Mouse (Mus musculus): ENCODE data around the gene Atp1b1. TPM values are rescaled to one million over a fixed set of nuclear protein-coding genes. Genes with fewer than 3 reads are reported as not detected.

Atp1b1 gene
- polyA plus RNA-seq, 1 experiment from 2014 or later: 164 TPM

DNA sequence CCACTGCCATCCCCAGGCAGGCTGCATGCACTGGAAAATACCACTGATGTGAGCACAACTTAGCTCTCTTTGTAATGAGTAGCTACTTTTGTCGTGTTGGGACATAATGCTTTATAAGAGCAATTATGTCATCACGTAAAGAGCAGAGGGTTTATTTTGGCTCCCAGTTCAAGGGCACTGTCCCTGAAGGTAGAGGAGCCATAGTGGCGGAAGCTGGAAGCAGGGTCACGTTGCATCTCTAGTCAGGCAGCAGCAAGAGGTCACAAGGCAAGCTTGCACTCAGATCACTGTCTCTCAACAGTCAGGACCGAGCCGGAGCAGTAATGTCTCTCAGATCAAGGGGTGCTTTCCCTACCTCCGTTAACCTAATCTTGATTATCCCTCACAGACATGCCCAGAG lies 30.4 kb downstream of the Atp1b1 start:
- Histone ChIP-seq H3K27ac (replicated peaks) (no peak overlapping the region), H3K4me3 (no peak overlapping the region), H3K36me3 (no peaks in the 10 kb centered on the region), H3K9ac (no peak overlapping the region), H3K27me3 (no peaks in the 10 kb centered on the region), H3K4me2 (no peak overlapping the region), H3K4me1 (replicated peaks) (no peaks in the 10 kb centered on the region), H3K9me3 (no peaks in the 10 kb centered on the region)
- no peak for ATAC-seq (ENCODE audit: low read depth)
- 87% methylated on average over 7 of the region's 7 CpGs for WGBS

DNA sequence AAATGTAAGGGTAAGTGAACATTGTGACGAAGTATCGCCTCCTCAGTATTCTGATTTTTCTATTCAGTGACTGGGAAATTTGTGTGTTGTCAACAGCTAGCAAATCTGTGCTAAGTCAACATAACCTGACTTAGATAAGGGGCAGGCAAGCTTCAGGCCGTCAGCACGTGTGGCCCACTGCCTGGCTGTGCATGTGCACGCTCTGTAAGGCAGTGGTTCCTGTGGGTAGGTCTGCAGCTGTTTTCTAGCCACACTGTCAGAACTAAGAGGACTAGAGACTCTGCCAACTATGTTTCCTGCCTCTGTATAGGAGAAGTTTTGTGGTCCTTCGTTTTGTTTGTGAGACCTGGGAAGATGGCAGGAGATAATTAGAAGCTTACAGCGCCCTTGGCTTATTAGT lies 31.9 kb downstream of the Atp1b1 start:
- H3K9me3 ChIP-seq: no peaks in the 10 kb centered on the region
- no peaks in the 10 kb centered on the region for H3K27me3 ChIP-seq
- no peaks in the 10 kb centered on the region for H3K4me1 ChIP-seq (replicated peaks)
- no peak for ATAC-seq (ENCODE audit: low read depth)
- H3K4me3 ChIP-seq: no peak overlapping the region
- H3K4me2 ChIP-seq: no peak overlapping the region
- WGBS: 88% methylated on average over 7 of the region's 7 CpGs
- H3K9ac ChIP-seq: no peak overlapping the region
- no peaks in the 10 kb centered on the region for H3K36me3 ChIP-seq
- no peak overlapping the region for H3K27ac ChIP-seq (replicated peaks)

- no peaks in the 10 kb centered on the region for H3K9me3 ChIP-seq
- no peaks in the 10 kb centered on the region for H3K4me1 ChIP-seq (replicated peaks)
- 86% methylated on average over 6 of the region's 6 CpGs for WGBS
- H3K9ac ChIP-seq: no peak overlapping the region
- no peaks in the 10 kb centered on the region for H3K36me3 ChIP-seq
- H3K27me3 ChIP-seq: no peaks in the 10 kb centered on the region
- H3K27ac ChIP-seq (replicated peaks): no peak overlapping the region
- no peak overlapping the region for H3K4me3 ChIP-seq
- ATAC-seq (ENCODE audit: low read depth): no peak
- H3K4me2 ChIP-seq: no peak overlapping the region
These were observed 37.4 kb downstream of the Atp1b1 start for GRCm38 (mm10) chr1:164420623-164421354.

DNA sequence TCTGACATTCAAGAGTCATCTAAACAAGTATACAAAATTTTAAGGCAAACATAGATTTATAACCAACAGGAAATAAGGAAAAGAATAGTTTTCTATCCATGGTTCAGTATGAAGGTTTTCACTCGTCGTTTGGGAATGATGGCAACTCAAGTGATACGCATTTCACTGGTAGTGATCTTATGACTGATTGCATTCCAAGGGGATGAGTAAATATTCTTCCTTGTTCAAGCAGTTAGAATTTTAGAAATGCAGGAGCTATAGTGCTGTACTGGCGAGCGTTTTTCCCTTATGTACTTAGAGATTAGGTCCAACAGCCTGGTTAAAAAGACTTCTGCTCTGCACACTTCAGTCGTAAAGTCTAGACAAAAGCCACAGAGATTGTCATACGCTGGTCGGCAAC lies 38.8 kb downstream of the Atp1b1 start:
- H3K4me3 ChIP-seq: no peak overlapping the region
- no peak for ATAC-seq (ENCODE audit: low read depth)
- H3K4me2 ChIP-seq: no peak overlapping the region
- no peaks in the 10 kb centered on the region for H3K4me1 ChIP-seq (replicated peaks)
- H3K36me3 ChIP-seq: no peaks in the 10 kb centered on the region
- no peaks in the 10 kb centered on the region for H3K9me3 ChIP-seq
- H3K27me3 ChIP-seq: no peaks in the 10 kb centered on the region
- 83% methylated on average over 8 of the region's 8 CpGs for WGBS
- no peak overlapping the region for H3K9ac ChIP-seq
- H3K27ac ChIP-seq (replicated peaks): no peak overlapping the region

- Histone ChIP-seq H3K9ac (no peak overlapping the region), H3K4me3 (no peak overlapping the region), H3K27me3 (no peaks in the 10 kb centered on the region), H3K4me2 (no peak overlapping the region), H3K27ac (replicated peaks) (no peak overlapping the region), H3K4me1 (replicated peaks) (no peaks in the 10 kb centered on the region), H3K36me3 (peaks cover 4% of the 10 kb centered on the region; the same call in 1 of the 2 replicates), H3K9me3 (no peaks in the 10 kb centered on the region)
- no peak for ATAC-seq (ENCODE audit: low read depth)
- 88% methylated on average over 10 of the region's 10 CpGs for WGBS
These were observed 39.8 kb downstream of the Atp1b1 start for GRCm38 (mm10) chr1:164418320-164418719.

DNA sequence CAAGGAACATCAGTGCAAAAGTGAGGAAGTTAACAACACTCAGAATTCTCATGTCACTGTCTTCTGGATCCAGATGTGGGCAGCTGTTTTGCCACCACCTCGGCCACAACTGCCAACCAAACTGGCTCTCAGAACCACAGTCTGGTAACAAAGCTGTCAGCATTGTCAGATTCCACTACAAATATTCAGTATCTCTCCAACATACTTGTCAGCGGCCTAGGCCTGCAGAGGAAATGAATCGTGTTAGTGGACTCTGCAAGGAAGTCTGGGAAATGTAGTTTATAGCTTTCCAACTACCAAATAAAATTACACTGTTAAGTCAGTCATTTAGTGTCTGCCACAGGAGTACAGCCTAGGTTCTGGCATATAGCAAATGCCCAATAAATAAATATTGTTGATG lies 40.6 kb downstream of the Atp1b1 start:
- no peak overlapping the region for H3K27ac ChIP-seq (replicated peaks)
- H3K27me3 ChIP-seq: no peaks in the 10 kb centered on the region
- no peaks in the 10 kb centered on the region for H3K4me1 ChIP-seq (replicated peaks)
- H3K4me2 ChIP-seq: no peak overlapping the region
- WGBS: 93% methylated on average over 3 of the region's 3 CpGs
- H3K9ac ChIP-seq: no peak overlapping the region
- H3K9me3 ChIP-seq: no peaks in the 10 kb centered on the region
- no peak overlapping the region for H3K4me3 ChIP-seq
- ATAC-seq (ENCODE audit: low read depth): no peak
- peaks cover 12% of the 10 kb centered on the region for H3K36me3 ChIP-seq

GRCm38 (mm10) chr1:164416692-164417394 lies 41.3 kb downstream of the Atp1b1 start:
- Histone ChIP-seq H3K9ac (no peak overlapping the region), H3K4me3 (no peak overlapping the region)

GRCm38 (mm10) chr1:164415347-164415751 lies 42.8 kb downstream of the Atp1b1 start:
- peaks cover 12% of the 10 kb centered on the region for H3K36me3 ChIP-seq
- no peak overlapping the region for H3K4me2 ChIP-seq
- no peak overlapping the region for H3K9ac ChIP-seq
- ATAC-seq (ENCODE audit: low read depth): no peak
- H3K27ac ChIP-seq (replicated peaks): no peak overlapping the region
- no peaks in the 10 kb centered on the region for H3K9me3 ChIP-seq
- 92% methylated on average over 2 of the region's 2 CpGs for WGBS
- no peaks in the 10 kb centered on the region for H3K27me3 ChIP-seq
- no peak overlapping the region for H3K4me3 ChIP-seq
- no peaks in the 10 kb centered on the region for H3K4me1 ChIP-seq (replicated peaks)

More at GRCm38 (mm10) chr1:164416692-164417394, 41.3 kb downstream of the Atp1b1 start:
- Histone ChIP-seq H3K27me3 (no peaks in the 10 kb centered on the region), H3K4me1 (replicated peaks) (no peaks in the 10 kb centered on the region), H3K36me3 (peaks cover 12% of the 10 kb centered on the region), H3K27ac (replicated peaks) (no peak overlapping the region), H3K4me2 (no peak overlapping the region), H3K9me3 (no peaks in the 10 kb centered on the region)
- ATAC-seq (ENCODE audit: low read depth): no peak
- WGBS: 90% methylated on average over 12 of the region's 12 CpGs

DNA sequence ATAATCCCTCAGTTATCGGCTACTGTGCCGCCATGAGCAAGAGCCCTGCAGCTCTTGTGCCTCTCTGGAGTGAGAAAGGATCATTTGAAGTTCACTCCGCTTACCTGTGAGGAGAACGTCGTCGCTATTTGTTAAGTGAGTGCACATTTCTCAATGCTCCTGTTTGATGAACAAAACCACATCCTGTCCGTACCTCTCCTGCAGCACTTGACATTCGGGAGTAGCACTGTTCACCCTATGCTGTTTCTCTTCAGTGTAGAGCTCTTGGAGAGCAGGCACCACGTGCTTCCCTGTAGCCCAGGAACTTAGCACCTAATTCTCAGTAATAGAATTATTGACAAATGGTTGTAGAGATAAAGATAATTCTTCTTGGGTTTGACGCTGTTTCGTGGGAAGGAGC lies 44.5 kb downstream of the Atp1b1 start:
- Histone ChIP-seq H3K27ac (replicated peaks) (no peak overlapping the region), H3K27me3 (no peaks in the 10 kb centered on the region), H3K9me3 (no peaks in the 10 kb centered on the region), H3K4me2 (no peak overlapping the region), H3K4me1 (replicated peaks) (peaks cover 12% of the 10 kb centered on the region), H3K36me3 (peaks cover 12% of the 10 kb centered on the region), H3K9ac (no peak overlapping the region), H3K4me3 (no peak overlapping the region)
- 94% methylated on average over 11 of the region's 11 CpGs for WGBS
- ATAC-seq (ENCODE audit: low read depth): no peak

DNA sequence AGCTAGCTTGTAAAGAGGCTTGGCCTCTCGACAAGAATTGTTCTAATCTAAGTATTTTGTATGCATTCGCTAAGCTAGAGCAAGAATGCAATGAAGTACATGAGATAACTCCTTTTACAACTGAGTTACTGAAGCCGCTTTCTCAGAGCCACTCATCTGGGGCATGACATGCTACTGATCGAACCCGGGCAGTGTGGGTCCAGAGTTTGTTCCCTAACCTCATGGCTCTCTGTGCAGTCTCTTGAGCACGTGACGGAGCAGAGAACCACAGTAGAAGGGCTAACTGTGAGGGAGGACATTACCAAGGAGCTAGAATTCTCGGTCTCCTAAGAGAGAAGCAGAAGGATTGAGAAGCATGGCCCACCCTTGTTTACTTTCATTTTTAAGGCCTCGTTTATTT lies 45.2 kb downstream of the Atp1b1 start:
- Histone ChIP-seq H3K27ac (replicated peaks) (no peak overlapping the region), H3K9me3 (no peaks in the 10 kb centered on the region), H3K4me2 (no peak overlapping the region), H3K4me1 (replicated peaks) (peaks cover 18% of the 10 kb centered on the region), H3K4me3 (no peak overlapping the region), H3K36me3 (peaks cover 12% of the 10 kb centered on the region), H3K27me3 (no peaks in the 10 kb centered on the region), H3K9ac (no peak overlapping the region)
- WGBS: 96% methylated on average over 9 of the region's 9 CpGs
- no peak for ATAC-seq (ENCODE audit: low read depth)

- Histone ChIP-seq H3K36me3 (peaks cover 12% of the 10 kb centered on the region), H3K4me1 (replicated peaks) (peaks cover 28% of the 10 kb centered on the region), H3K4me3 (no peak overlapping the region), H3K4me2 (no peak overlapping the region), H3K27ac (replicated peaks) (no peak overlapping the region), H3K27me3 (no peaks in the 10 kb centered on the region), H3K9ac (no peak overlapping the region), H3K9me3 (no peaks in the 10 kb centered on the region)
- WGBS: 93% methylated on average over 7 of the region's 7 CpGs
- no peak for ATAC-seq (ENCODE audit: low read depth)
These were observed 46.8 kb downstream of the Atp1b1 start for GRCm38 (mm10) chr1:164411306-164411705.

GRCm38 (mm10) chr1:164408655-164409054 lies 49.5 kb downstream of the Atp1b1 start:
- WGBS: 20% methylated on average over 2 of the region's 2 CpGs
- no peak overlapping the region for H3K27ac ChIP-seq (replicated peaks)
- 0 out of 2 replicates have a peak, but pooled peaks have one; percentile 36 for ATAC-seq (ENCODE audit: low read depth)
- H3K9ac ChIP-seq: no peak overlapping the region
- H3K27me3 ChIP-seq: no peaks in the 10 kb centered on the region
- H3K4me3 ChIP-seq: no peak overlapping the region
- peaks cover 28% of the 10 kb centered on the region for H3K4me1 ChIP-seq (replicated peaks)
- no peak overlapping the region for H3K4me2 ChIP-seq
- H3K9me3 ChIP-seq: no peaks in the 10 kb centered on the region
- H3K36me3 ChIP-seq: peaks cover 17% of the 10 kb centered on the region
